Mouse (Mus musculus) limb, embryonic 14.5 days (tissue): Measurements from ENCODE around the gene Plekha3. TPM values are rescaled to one million over a fixed set of nuclear protein-coding genes. Genes with fewer than 3 reads are reported as not detected.

Experiments used
- ATAC-seq: fragments of 200-750 bp; cut with Nextera tagmentation; 2 replicates; pipeline ENCODE4 v1.8.0; 2017; ENCODE audit warnings: low read depth, moderate number of reproducible peaks, moderate TSS enrichment; ENCODE audit not compliant: low FRiP score
- DNase-seq: peaks from one replicate; pipeline ENCODE4 v3.0.0-alpha.2; 2015; ENCODE audit warnings: low spot score
- H3K27ac ChIP-seq: fragments of 300-500 bp; sonication (generic); replicated peaks from 2 replicates; pipeline ENCODE4 v1.5.1; 2014; ENCODE audit warnings: low read depth, mild to moderate bottlenecking, low read length, moderate library complexity, mixed read lengths
- H3K27me3 ChIP-seq: fragments of 300-500 bp; sonication (generic); 2 replicates; pipeline ENCODE4 v1.6.1; 2014; ENCODE audit warnings: low read length, mixed read lengths; ENCODE audit not compliant: control insufficient read depth, insufficient read depth
- H3K36me3 ChIP-seq: fragments of 300-500 bp; sonication (generic); 2 replicates; pipeline ENCODE4 v1.6.1; 2014; ENCODE audit warnings: mild to moderate bottlenecking, low read length, moderate library complexity, mixed read lengths; ENCODE audit not compliant: control insufficient read depth, insufficient read depth
- H3K4me1 ChIP-seq: fragments of 300-500 bp; sonication (generic); 2 replicates; pipeline ENCODE4 v1.6.1; 2014; ENCODE audit warnings: antibody characterized with exemption, low read length, mixed read lengths; ENCODE audit not compliant: control insufficient read depth, insufficient read depth
- H3K4me2 ChIP-seq: fragments of 300-500 bp; sonication (generic); replicated peaks from 2 replicates; pipeline ENCODE4 v1.6.1; 2014; ENCODE audit warnings: low read depth, mild to moderate bottlenecking, low read length, moderate library complexity; ENCODE audit not compliant: severe bottlenecking
- H3K4me3 ChIP-seq: fragments of 300-500 bp; sonication (generic); replicated peaks from 2 replicates; pipeline ENCODE4 v1.5.1; 2014; ENCODE audit warnings: low read length
- H3K9ac ChIP-seq: fragments of 300-500 bp; sonication (generic); 2 replicates; pipeline ENCODE4 v1.6.1; 2014; ENCODE audit warnings: mild to moderate bottlenecking, low read depth, low read length, moderate library complexity; ENCODE audit not compliant: severe bottlenecking
- H3K9me3 ChIP-seq: fragments of 300-500 bp; sonication (generic); 2 replicates; pipeline ENCODE4 v1.6.1; 2016; ENCODE audit warnings: low read length; ENCODE audit not compliant: control insufficient read depth
- POLR2A ChIP-seq: fragments of 200-500 bp; IDR thresholded peaks from 2 replicates; pipeline ENCODE4 v1.8.0; 2012; ENCODE audit warnings: inconsistent platforms, mild to moderate bottlenecking, moderate library complexity, borderline replicate concordance; ENCODE audit not compliant: insufficient read depth, insufficient read length; ENCODE audit errors: extremely low read depth
- WGBS: fragments of 180-500 bp; shearing (Covaris S2); extraction: QIAGEN DNeasy Blood & Tissue Kit; methylation state at CpG from one replicate; pipeline ENCODE4 v1.1.7; 2014; 5-methylcytosine and 5-hydroxymethylcytosine counted together
- polyA plus RNA-seq, 2 experiments: library from polyadenylated mRNA; depleted of rRNA in 1 of 2; stranded (reverse) in 1 of 2; unstranded in 1 of 2; fragments of >200 nt; fragmentation: Nextera tagmentation in 1 of 2; extraction: Ambion mirVana in 1 of 2; gene quantifications; 2 replicates each; pipeline versions ENCODE4 v1.2.1 to v1.2.3; 2012 to 2014

Plekha3 gene
- polyA plus RNA-seq, 2 experiments = 14.5 to 17.8 TPM

- DNase-seq = no peak
- Histone ChIP-seq H3K4me3 (no peak overlapping the region), H3K9me3 (no peaks in the 10 kb centered on the region), H3K9ac (no peak overlapping the region), H3K4me1 (peaks cover 4% of the 10 kb centered on the region; the same call in 1 of the 2 replicates), H3K27ac (no peak overlapping the region), H3K4me2 (no peak overlapping the region), H3K27me3 (no peaks in the 10 kb centered on the region), H3K36me3 (no peaks in the 10 kb centered on the region)
- 10% methylated on average over 1 of the region's 1 CpGs for WGBS
- TF ChIP-seq POLR2A = no peak
- ATAC-seq = no peak
Measured at GRCm38 (mm10) chr2:76655982-76656381, 19.1 kb upstream of the Plekha3 start.

GRCm38 (mm10) chr2:76658551-76658950 lies 16.5 kb upstream of the Plekha3 start:
- DNase-seq (no peak), ATAC-seq (no peak)
- TF ChIP-seq POLR2A = no peak
- no peak overlapping the region for H3K4me3 ChIP-seq
- H3K27ac ChIP-seq = no peak overlapping the region
- H3K9me3 ChIP-seq = no peaks in the 10 kb centered on the region
- H3K4me1 ChIP-seq = peaks cover 4% of the 10 kb centered on the region; the same call in 1 of the 2 replicates
- no peak overlapping the region for H3K4me2 ChIP-seq
- no peaks in the 10 kb centered on the region for H3K27me3 ChIP-seq
- 71% methylated on average over 13 of the region's 13 CpGs for WGBS
- H3K9ac ChIP-seq = no peak overlapping the region
- peaks cover 16% of the 10 kb centered on the region for H3K36me3 ChIP-seq

GRCm38 (mm10) chr2:76659419-76659818 lies 15.7 kb upstream of the Plekha3 start:
- Histone ChIP-seq H3K4me3 (no peak overlapping the region), H3K4me2 (no peak overlapping the region), H3K36me3 (peaks cover 25% of the 10 kb centered on the region), H3K27me3 (no peaks in the 10 kb centered on the region), H3K9ac (no peak overlapping the region), H3K27ac (no peak overlapping the region), H3K4me1 (peaks cover 4% of the 10 kb centered on the region; the same call in 1 of the 2 replicates), H3K9me3 (no peaks in the 10 kb centered on the region)
- no peak for TF ChIP-seq POLR2A
- ATAC-seq (no peak), DNase-seq (peak; percentile 54)
- WGBS = 41% methylated on average over 5 of the region's 8 CpGs

DNA sequence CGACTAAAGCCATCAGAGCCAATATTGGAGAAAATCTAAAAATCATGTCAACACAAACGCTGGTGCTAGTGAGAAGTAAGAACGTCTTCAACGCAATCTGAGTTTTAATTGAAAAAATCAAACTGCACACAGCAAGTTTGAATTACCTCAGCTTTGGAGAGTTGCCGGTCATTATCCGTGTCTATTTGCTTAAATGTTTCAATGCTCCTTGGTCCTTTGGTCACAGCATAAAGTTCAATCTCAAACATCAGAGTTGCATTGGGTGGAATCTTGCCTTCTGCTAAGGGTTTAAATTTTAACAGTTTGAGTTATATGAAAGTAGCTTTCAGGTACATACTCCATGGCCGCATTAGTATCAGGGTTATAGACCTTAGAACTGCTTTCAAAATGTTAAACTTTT lies 9.6 kb upstream of the Plekha3 start:
- ATAC-seq = no peak
- no peak overlapping the region for H3K27ac ChIP-seq
- TF ChIP-seq POLR2A = no peak
- no peak overlapping the region for H3K9ac ChIP-seq
- WGBS = 95% methylated on average over 7 of the region's 7 CpGs
- H3K36me3 ChIP-seq = peaks cover 57% of the 10 kb centered on the region
- H3K4me2 ChIP-seq = no peak overlapping the region
- H3K4me3 ChIP-seq = no peak overlapping the region
- H3K4me1 ChIP-seq = no peaks in the 10 kb centered on the region
- no peak for DNase-seq
- no peaks in the 10 kb centered on the region for H3K27me3 ChIP-seq
- no peaks in the 10 kb centered on the region for H3K9me3 ChIP-seq

DNA sequence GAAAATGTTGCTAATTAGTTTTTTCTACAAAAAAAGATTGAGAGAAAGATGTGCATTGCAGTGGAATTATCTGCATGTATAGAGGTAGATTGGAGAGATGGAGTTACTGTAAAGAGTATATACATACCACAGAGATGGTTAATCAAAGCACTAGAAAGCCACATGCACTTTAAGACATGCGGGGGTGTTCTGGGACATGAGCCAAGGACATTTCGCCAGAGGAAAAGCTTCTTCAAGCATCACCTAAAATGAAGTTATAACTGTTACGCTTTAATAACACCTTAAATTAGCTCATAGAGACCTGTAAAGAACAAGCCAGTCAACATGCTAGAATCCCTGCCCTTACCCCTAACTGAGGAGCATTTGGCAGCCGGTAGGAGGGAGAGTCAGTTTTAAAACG lies 7.9 kb upstream of the Plekha3 start:
- TF ChIP-seq POLR2A = no peak

DNA sequence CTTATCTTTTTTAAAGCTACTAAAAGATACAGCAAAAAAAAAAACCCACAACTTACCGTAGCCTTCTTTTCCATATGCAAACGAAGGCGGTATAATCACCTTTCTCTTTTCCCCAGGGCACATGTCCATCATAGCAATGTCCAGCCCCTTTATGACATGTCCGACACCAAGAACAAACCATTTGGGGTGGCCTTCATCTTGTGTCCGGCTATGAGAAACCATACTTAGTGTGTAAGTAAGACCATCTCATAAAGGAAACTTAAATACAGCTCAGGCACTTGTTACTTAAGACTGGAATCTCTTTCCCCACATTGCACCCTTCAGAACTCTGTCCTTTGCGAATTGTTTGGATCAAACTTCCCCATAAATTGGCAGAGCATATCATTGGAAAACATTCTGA lies 3.4 kb upstream of the Plekha3 start:
- peak overlapping the region; percentile 53 for H3K4me2 ChIP-seq
- H3K9me3 ChIP-seq = no peaks in the 10 kb centered on the region
- DNase-seq = no peak
- H3K9ac ChIP-seq = peak overlapping the region; percentile 67
- TF ChIP-seq POLR2A = no peak
- H3K27me3 ChIP-seq = no peaks in the 10 kb centered on the region
- peaks cover 15% of the 10 kb centered on the region for H3K4me1 ChIP-seq
- peaks cover 19% of the 10 kb centered on the region for H3K36me3 ChIP-seq
- no peak for ATAC-seq
- WGBS = 86% methylated on average over 6 of the region's 6 CpGs
- no peak overlapping the region for H3K27ac ChIP-seq
- H3K4me3 ChIP-seq = peak overlapping the region; percentile 43

More for the DNA sequence above, 7.9 kb upstream of the Plekha3 start:
- Histone ChIP-seq H3K9me3 (no peaks in the 10 kb centered on the region), H3K4me3 (no peak overlapping the region), H3K4me1 (peaks cover 8% of the 10 kb centered on the region), H3K4me2 (no peak overlapping the region), H3K27ac (no peak overlapping the region), H3K9ac (no peak overlapping the region), H3K36me3 (peaks cover 53% of the 10 kb centered on the region), H3K27me3 (no peaks in the 10 kb centered on the region)
- ATAC-seq (no peak), DNase-seq (no peak)
- 67% methylated on average over 5 of the region's 5 CpGs for WGBS
